Mouse (Mus musculus) forebrain, embryonic 14.5 days (tissue): Measurements from ENCODE around the gene Efhc1. TPM values are rescaled to one million over a fixed set of nuclear protein-coding genes. Genes with fewer than 3 reads are reported as not detected.

ENCODE experiments used
- ATAC-seq: fragments of 200-750 bp; cut with Nextera tagmentation; 2 replicates; pipeline ENCODE4 v1.8.0; 2017; ENCODE audit warnings: mild to moderate bottlenecking, moderate library complexity
- DNase-seq: peaks from one replicate; pipeline ENCODE4 v3.0.0-alpha.2; 2015; ENCODE audit warnings: low spot score
- H3K27ac ChIP-seq: fragments of 300-500 bp; sonication (generic); 2 replicates; pipeline ENCODE4 v1.5.1; 2014; ENCODE audit warnings: low read depth, mild to moderate bottlenecking, control low read depth, low read length, moderate library complexity
- H3K27me3 ChIP-seq: fragments of 300-500 bp; sonication (generic); replicated peaks from 2 replicates; pipeline ENCODE4 v1.6.1; 2014; ENCODE audit warnings: low read length, control low read depth, mixed read lengths; ENCODE audit not compliant: control insufficient read depth, insufficient read depth
- H3K36me3 ChIP-seq: fragments of 300-500 bp; sonication (generic); 2 replicates; pipeline ENCODE4 v1.6.1; 2014; ENCODE audit warnings: low read length, control low read depth; ENCODE audit not compliant: control insufficient read depth, insufficient read depth
- H3K4me1 ChIP-seq: fragments of 300-500 bp; sonication (generic); 2 replicates; pipeline ENCODE4 v1.6.1; 2014; ENCODE audit warnings: antibody characterized with exemption, low read length, control low read depth; ENCODE audit not compliant: control insufficient read depth, insufficient read depth
- H3K4me2 ChIP-seq: fragments of 300-500 bp; sonication (generic); 2 replicates; pipeline ENCODE4 v1.6.1; 2014; ENCODE audit warnings: mild to moderate bottlenecking, control low read depth, low read length
- H3K4me3 ChIP-seq: fragments of 300-500 bp; sonication (generic); 2 replicates; pipeline ENCODE4 v1.5.1; 2014; ENCODE audit warnings: low read depth, low read length, control low read depth
- H3K9ac ChIP-seq: fragments of 300-500 bp; sonication (generic); 2 replicates; pipeline ENCODE4 v1.6.1; 2014; ENCODE audit warnings: mild to moderate bottlenecking, low read length, control low read depth, moderate library complexity
- H3K9me3 ChIP-seq: fragments of 300-500 bp; sonication (generic); replicated peaks from 2 replicates; pipeline ENCODE4 v1.6.1; 2016; ENCODE audit warnings: low read length, control low read depth, mixed read lengths; ENCODE audit not compliant: control insufficient read depth
- WGBS: fragments of 180-500 bp; shearing (Covaris S2); extraction: QIAGEN DNeasy Blood & Tissue Kit; methylation state at CpG from one replicate; pipeline ENCODE4 v1.1.7; 2014; 5-methylcytosine and 5-hydroxymethylcytosine counted together
- polyA plus RNA-seq: library from polyadenylated mRNA; unstranded; fragments of >200 nt; fragmentation: Nextera tagmentation; extraction: Ambion mirVana; gene quantifications from 2 replicates; pipeline ENCODE4 v1.2.1, GENCODE M21; 2014

Efhc1 gene
- polyA plus RNA-seq, 1 experiment from 2014 or later, result 2.6 TPM

DNA sequence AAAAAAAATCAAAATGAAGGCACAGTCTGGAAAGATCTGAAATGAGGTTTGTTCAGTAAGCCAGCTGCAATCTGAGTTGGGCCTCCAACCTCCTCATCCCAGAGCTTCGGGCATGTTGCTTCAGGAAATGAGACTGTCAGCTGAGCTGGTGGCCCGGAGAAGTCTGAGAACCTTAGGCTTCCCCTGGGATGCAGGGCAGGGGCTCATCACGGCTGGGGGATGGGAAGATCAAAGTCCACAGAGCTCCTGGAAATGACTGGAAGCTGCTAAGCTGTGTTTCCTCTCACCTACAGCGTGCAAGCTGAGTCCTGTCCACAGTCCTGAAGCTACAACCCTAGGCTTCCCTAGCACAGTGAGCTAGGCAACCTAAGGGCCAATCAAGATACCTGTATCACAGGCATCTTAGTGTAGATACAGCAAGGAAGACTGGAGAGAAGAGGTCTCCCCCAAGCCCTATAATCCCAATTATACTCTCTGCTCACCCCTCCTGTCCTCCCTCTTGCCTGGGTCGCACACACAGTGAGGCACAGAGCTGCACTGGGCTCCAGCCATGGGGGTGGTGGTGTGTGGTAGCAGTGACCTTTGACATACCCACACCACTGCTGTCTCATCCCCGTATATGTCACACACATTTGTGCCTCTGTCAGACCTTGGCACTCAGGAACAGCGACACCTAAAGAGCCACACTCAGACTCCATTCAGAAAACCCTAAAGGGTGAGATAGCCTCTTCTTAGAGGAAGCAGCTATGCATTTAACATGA is 56.7 kb downstream of the Efhc1 start:
- Histone ChIP-seq H3K27ac (no peak overlapping the region), H3K4me3 (no peak overlapping the region), H3K4me2 (no peak overlapping the region), H3K36me3 (no peaks in the 10 kb centered on the region), H3K9me3 (no peaks in the 10 kb centered on the region), H3K4me1 (no peaks in the 10 kb centered on the region), H3K9ac (no peak overlapping the region), H3K27me3 (no peaks in the 10 kb centered on the region)
- 80% methylated on average over 7 of the region's 7 CpGs for WGBS
- ATAC-seq, result no peak
- DNase-seq, result no peak

DNA sequence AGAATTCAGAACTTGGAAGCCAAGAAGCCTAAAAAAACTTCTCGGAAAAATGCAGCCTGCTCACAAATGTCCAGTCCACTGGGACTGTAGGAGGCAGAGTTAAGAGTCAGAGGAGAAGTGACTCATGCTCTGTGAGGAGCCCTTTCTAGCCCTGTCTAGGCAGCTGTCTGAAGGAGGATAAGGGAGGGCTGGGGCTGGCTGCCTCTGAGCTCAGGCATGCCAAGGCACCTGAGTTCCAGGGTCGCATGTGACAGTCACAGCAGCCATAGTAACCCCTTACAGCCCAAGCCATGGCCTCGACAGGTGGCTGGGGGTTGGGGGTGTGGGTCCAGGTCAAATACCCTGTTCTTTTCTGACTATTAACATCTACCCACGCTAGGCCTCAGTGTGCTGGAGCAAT is 57.5 kb downstream of the Efhc1 start:
- no peaks in the 10 kb centered on the region for H3K27me3 ChIP-seq
- H3K4me3 ChIP-seq, result no peak overlapping the region
- H3K9me3 ChIP-seq, result no peaks in the 10 kb centered on the region
- 78% methylated on average over 4 of the region's 4 CpGs for WGBS
- no peak for DNase-seq
- ATAC-seq, result no peak
- H3K4me2 ChIP-seq, result no peak overlapping the region
- H3K36me3 ChIP-seq, result no peaks in the 10 kb centered on the region
- H3K27ac ChIP-seq, result no peak overlapping the region
- no peak overlapping the region for H3K9ac ChIP-seq
- H3K4me1 ChIP-seq, result no peaks in the 10 kb centered on the region

DNA sequence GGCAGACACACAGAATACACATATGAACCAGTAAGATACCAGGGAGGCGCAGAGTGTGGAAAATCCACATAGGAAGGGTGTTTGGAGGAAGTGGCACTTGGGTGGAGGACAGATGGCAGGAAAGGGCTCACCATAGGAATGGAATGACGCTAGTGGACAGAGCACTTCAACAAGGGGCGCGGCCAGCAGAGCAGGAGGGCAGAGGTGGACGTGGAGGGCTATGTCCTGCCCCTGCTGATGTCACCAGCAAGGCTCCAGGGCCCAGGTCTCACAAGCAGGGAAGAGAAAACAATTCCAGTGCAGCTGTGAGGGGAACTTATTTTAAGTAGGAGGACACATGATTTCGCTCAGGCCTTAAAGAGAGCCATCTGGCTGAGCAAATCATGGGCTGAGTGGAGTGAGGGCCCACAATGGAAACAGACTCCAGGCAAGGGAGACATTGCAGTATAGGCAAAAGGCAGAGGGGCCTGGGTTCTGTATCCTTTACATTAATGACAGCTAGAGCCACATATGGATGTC is 58.9 kb downstream of the Efhc1 start:
- Histone ChIP-seq H3K36me3 (no peaks in the 10 kb centered on the region), H3K4me3 (no peak overlapping the region), H3K27me3 (no peaks in the 10 kb centered on the region), H3K4me2 (no peak overlapping the region), H3K27ac (no peak overlapping the region), H3K9me3 (no peaks in the 10 kb centered on the region), H3K4me1 (no peaks in the 10 kb centered on the region), H3K9ac (no peak overlapping the region)
- no peak for DNase-seq
- no peak for ATAC-seq
- WGBS, result 81% methylated on average over 6 of the region's 6 CpGs

DNA sequence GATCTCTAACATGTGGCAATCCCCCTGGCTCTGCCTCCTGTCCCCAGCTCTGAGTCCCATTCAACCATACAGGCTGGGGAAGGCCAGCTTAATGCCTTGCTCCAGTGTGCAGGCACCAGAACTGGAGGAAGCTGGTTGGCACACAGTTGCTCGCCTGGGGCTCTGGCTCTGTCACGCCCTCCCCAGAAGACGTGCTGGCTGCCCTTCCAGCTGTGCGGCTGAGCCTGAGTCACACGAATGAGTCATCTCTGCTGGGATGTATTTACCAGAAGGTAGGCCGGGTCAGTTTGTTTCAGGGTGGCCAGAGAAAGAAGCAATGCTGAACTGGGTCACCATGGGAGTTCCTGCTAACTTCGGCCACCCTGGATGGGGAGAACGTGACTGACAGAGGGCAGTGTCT is 63.0 kb downstream of the Efhc1 start:
- Histone ChIP-seq H3K9ac (no peak overlapping the region), H3K4me1 (no peaks in the 10 kb centered on the region), H3K4me2 (no peak overlapping the region), H3K27me3 (no peaks in the 10 kb centered on the region), H3K4me3 (no peak overlapping the region), H3K27ac (no peak overlapping the region), H3K36me3 (no peaks in the 10 kb centered on the region), H3K9me3 (no peaks in the 10 kb centered on the region)
- WGBS, result 83% methylated on average over 8 of the region's 8 CpGs
- no peak for ATAC-seq
- DNase-seq, result no peak

DNA sequence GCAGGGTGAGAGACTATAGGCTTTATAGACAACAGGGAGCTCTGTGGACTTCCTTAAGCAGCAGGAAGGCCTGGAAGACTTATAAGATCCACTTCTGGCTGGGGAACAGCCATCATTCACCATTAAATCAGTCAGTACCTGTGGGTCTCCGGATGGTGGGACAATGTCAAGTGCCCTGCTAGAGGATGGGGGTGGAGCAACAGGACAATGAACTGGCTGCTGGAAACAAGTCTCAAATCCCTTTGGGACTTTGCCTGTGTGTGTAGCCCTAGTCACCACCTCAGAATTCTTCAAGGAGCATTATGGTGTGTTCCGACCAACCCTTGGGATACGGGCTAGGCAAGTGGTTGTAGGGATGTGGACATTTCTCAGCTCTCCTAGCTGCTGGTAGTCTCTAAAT is 71.7 kb downstream of the Efhc1 start:
- Histone ChIP-seq H3K27me3 (no peaks in the 10 kb centered on the region), H3K9me3 (no peaks in the 10 kb centered on the region), H3K4me1 (no peaks in the 10 kb centered on the region), H3K9ac (no peak overlapping the region), H3K4me3 (no peak overlapping the region), H3K36me3 (no peaks in the 10 kb centered on the region), H3K4me2 (no peak overlapping the region), H3K27ac (no peak overlapping the region)
- ATAC-seq (no peak), DNase-seq (no peak)
- WGBS, result 90% methylated on average over 3 of the region's 3 CpGs

DNA sequence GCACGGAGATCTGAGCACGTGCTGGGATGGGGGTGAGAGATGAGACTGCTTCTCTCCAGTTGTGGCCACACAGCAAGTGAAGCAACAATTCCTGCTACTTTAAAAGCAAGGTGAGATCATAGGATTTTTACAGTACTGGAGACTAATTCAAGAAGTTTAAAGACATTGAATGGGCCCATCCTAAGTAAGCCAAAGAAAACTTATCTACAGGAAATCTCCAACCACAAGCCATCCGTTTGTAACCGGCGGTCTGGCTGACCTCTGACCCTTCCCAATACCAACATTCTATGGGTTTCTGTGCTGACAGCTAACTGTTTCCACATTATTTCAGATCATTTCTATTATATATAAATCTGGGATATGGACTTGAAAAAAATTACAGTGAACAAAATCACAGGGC is 73.8 kb downstream of the Efhc1 start:
- WGBS, result 92% methylated on average over 5 of the region's 5 CpGs
- Histone ChIP-seq H3K27ac (no peak overlapping the region), H3K36me3 (no peaks in the 10 kb centered on the region), H3K9ac (no peak overlapping the region), H3K4me1 (no peaks in the 10 kb centered on the region), H3K9me3 (no peaks in the 10 kb centered on the region), H3K4me2 (no peak overlapping the region), H3K4me3 (no peak overlapping the region), H3K27me3 (no peaks in the 10 kb centered on the region)
- no peak for DNase-seq
- no peak for ATAC-seq

DNA sequence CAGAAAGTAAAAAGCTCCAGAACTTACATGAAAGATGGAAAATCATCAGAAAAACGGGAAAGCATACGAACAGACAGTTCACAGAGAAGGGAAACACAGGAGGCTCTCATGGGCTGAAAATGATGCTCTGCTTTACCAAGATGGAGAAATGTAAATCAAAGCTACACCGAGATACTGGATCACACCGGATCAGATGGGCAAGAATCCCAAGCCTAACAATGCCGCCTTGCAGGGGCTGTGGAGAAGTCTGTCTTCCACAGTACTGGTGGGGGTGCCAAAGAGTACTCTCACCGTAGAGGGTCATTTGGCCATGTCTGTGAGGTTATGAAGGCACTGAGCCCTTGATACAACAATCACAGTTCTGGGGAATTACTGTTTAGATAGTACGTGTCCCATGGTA is 75.1 kb downstream of the Efhc1 start:
- Histone ChIP-seq H3K9ac (no peak overlapping the region), H3K9me3 (no peaks in the 10 kb centered on the region), H3K27ac (no peak overlapping the region), H3K4me2 (no peak overlapping the region), H3K4me1 (no peaks in the 10 kb centered on the region), H3K27me3 (no peaks in the 10 kb centered on the region), H3K4me3 (no peak overlapping the region), H3K36me3 (no peaks in the 10 kb centered on the region)
- no peak for ATAC-seq
- WGBS, result 79% methylated on average over 7 of the region's 7 CpGs
- DNase-seq, result no peak

DNA sequence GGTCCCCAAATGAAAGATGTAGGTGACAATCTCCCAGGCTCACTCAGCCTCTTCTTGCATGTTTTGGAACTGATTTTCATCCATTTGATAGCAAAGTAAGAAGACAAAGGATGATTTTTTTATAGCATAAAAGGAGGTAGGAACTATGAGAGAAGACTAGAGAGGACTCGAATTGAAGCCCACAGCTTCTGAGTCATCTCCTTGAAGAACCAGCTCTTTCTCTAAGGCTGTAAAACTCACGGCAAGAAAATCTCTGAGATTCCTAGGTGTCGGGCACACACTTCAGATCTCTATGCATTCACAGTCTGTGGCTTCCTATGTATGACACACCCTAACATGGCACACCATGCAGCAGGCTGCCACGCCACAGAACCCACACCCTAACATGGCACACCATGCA is 77.6 kb downstream of the Efhc1 start:
- ATAC-seq (no peak), DNase-seq (no peak)
- H3K4me2 ChIP-seq, result no peak overlapping the region
- H3K9me3 ChIP-seq, result no peaks in the 10 kb centered on the region
- no peak overlapping the region for H3K27ac ChIP-seq
- H3K4me1 ChIP-seq, result no peaks in the 10 kb centered on the region
- H3K4me3 ChIP-seq, result no peak overlapping the region
- no peak overlapping the region for H3K9ac ChIP-seq
- 94% methylated on average over 4 of the region's 4 CpGs for WGBS
- no peaks in the 10 kb centered on the region for H3K36me3 ChIP-seq
- H3K27me3 ChIP-seq, result no peaks in the 10 kb centered on the region

DNA sequence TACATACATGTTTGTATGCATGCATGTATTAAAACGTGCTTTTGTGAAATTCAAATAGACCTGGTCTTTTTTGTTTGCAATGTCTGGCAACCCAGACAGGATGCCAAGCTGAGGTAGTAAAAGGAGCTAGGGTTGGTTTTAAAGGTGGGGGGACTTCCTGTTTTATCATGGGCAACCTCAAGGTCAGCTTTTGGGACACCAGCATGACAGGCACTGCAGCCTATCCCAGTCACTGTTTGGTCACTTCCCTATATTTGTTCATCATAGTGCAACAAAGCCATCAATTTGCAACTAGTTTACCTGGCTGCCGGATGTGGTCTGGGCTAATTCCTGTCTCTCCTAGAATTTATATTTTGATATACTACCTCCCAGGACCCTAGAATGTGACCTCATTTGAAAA is 80.2 kb downstream of the Efhc1 start:
- ATAC-seq, result no peak
- H3K27ac ChIP-seq, result no peak overlapping the region
- H3K9ac ChIP-seq, result no peak overlapping the region
- H3K36me3 ChIP-seq, result no peaks in the 10 kb centered on the region
- H3K4me2 ChIP-seq, result no peak overlapping the region
- no peaks in the 10 kb centered on the region for H3K27me3 ChIP-seq
- H3K9me3 ChIP-seq, result no peaks in the 10 kb centered on the region
- 92% methylated on average over 2 of the region's 2 CpGs for WGBS
- DNase-seq, result no peak
- no peaks in the 10 kb centered on the region for H3K4me1 ChIP-seq
- no peak overlapping the region for H3K4me3 ChIP-seq
